Mouse (Mus musculus): ENCODE results near the gene Piwil4.

Gene Piwil4

DNA sequence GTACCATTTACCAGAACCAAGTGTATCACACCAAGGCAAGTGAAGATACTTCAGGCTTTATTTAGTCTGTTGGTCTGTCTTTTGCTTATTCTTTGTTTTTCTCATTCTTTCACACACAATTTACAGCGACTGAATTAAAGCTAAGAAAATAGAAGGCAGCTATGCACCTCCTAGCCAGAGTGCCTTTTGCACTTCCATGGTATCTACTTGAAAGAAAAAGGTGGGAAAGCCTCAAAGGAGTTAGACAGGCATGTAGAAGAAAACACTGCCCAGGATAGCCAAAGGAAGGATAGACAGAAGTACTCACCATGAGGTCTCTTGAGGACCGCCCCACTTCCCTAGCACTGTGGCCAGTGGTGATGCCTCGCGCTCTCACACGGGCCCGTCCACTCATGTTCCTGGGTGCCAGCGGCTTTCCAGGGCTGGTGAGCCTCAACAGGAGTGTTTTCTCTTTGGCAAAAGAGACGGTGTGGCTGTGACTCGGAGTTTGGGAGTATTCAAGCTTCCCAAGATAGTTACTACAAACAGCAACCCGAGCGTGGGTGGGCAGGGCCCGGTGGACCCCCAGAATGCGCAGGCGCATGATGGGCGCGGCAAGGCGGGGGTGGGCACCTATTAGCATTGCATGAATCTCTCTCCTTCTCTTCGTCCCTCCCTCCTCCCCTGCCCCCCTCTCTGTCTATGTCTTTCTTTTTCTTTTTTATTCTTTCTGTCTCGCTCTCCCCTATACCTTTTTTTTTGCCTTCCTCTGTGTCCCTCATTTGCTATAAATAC lies at the start of gene Piwil4:
Gene Piwil4, minus strand, starts transcription at position 583 of the 774 bp plus-strand sequence.
- no peak for DNase-seq (ENCODE audit: low spot score in 2 of 2)

DNA sequence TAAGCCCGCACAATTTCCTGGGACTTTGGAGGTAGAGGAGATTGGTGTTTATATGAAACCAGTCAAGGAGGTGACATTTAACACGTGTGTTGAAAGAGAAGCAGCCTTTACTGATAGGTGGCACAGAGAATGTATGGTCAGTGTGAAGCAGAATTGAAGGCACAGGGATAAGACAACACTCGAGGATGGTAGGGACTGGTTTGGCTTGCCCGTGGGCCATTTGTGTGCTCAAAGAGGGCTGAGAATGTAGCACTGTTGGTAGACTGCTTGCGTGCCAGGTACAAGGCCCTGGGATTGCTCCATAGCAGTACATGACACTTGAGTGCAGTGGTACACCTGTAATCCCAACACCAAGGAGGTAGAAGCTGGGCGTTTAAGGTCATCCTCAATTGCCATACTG lies 46.8 kb upstream of the Piwil4 start:
- no peak for DNase-seq (ENCODE audit: low spot score in 2 of 2)

- DNase-seq (ENCODE audit: low spot score in 2 of 2) = peak; percentile 85 to 91
Measured at GRCm38 (mm10) chr9:14784039-14785002, 43.8 kb upstream of the Piwil4 start, which contains the start of the genes Mre11a and Ankrd49. TSS of gene Mre11a (plus strand) at chr9:14784654. TSS of gene Ankrd49 (minus strand) at chr9:14784856.

DNA sequence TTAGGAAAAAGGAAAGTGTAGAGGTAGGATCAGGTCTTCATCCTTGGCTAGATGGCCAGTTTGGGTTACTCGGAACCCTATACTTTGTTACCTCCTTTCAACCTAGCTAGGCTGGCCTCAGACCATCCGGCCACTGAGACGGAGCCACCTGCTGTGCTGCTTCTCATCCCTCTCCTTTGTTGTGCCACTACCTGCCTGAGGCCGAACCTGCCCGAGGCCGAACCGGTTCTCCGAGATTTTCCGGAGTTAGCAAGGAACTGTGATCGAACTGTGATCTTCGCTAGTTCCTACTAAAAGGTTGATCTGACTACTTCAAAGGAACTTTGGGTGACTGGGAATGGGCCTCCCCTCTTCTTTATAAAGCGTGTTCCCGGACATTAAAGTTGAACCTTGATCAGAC lies 37.8 kb upstream of the Piwil4 start:
- peak; percentile 20 to 47 for DNase-seq (ENCODE audit: low spot score in 2 of 2)

GRCm38 (mm10) chr9:14773813-14774212 lies 33.3 kb upstream of the Piwil4 start:
- no peak for DNase-seq (ENCODE audit: low spot score in 2 of 2)

DNA sequence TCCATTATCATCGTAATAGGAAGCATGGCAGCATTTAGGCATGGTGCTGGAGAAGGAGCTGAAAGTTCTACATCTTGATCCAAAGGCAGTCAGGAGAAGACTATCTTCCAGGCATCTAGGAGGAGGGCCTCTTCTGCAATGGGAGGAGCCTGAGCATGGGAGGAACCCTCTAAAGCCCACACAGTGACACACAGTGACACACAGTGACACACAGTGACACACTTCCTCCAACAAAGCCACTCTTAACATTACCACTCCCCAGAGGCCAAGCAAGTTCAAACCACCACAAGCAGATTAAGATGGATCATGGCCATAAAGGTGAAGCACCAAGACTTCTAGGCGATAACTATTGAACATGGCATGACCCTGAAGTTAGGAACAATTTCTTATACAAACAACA lies 31.5 kb upstream of the Piwil4 start:
- DNase-seq (ENCODE audit: low spot score in 2 of 2) = no peak

DNA sequence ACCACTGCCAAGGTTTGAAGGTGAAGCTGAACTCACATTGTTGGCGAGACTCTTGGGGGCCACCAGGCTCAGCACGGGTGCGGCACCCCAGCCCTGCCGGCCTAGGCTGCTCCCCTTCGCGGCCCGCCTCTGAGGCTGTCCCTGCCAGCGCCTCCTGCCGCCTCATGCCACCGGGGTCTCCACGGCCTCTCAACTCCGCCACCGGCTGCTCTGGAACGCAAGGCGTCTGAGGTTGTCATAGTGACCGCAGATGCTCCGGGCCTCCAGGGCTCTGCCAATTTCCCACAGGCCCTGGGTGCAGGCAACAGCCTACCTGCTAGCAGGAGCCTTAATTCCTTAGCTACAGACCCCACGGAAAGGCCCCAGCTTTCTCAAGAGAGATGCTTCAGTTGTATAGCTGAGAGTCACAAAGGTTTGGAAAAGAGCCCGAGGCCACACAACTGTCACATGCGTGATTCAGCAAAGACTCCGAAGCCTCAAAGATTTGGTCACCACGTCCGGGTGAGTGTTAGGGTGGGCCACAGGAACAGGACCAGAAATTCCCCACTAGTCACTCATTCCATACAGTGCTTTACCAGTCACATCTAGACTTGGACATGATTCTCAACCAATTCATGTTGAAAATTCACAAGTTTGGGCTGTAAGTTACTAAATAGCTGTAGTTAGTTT lies 30.4 kb upstream of the Piwil4 start, which contains the start of gene 1700012B09Rik:
Gene 1700012B09Rik, minus strand, starts transcription at position 228 of the 669 bp plus-strand sequence.
- DNase-seq (ENCODE audit: low spot score in 2 of 2) = no peak

DNA sequence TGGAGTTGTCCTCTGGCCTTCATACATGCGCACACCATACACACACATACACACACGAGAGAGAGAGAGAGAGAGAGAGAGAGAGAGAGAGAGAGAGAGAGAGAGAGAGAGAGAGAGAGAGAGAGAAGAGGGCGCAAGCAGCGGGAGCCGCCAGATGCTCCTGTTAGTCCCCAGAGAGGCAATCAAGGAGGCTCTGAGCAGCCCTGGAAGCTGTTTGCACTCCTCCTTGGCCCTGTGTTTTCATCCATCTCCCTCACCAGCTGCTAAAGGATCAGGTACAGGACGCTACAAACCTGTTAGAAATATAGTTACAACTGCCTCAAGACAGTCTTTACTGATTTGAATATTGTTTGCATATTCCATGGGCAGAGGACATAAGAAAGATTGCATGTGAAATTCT lies 29.3 kb upstream of the Piwil4 start:
- no peak for DNase-seq (ENCODE audit: low spot score in 2 of 2)

DNA sequence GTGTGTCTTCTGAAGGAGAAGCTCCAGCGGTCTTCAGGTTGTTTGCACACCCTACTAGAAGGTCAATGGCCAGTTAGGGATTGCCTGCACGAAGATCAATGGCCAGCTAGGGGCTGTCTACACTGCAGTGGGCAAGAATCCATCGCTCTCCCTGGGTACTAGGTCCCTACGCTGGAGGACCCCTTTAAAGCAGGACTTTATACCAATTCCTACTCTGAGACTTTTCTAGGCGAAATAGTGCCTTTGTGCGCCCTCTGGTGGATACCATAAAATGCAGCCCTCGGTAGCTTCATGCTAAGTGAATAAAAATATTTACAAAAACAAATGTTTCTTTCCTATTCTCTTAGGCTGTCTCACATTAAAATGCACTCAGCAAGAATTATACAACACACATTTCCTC lies 24.2 kb upstream of the Piwil4 start:
- no peak for DNase-seq (ENCODE audit: low spot score in 2 of 2)

DNA sequence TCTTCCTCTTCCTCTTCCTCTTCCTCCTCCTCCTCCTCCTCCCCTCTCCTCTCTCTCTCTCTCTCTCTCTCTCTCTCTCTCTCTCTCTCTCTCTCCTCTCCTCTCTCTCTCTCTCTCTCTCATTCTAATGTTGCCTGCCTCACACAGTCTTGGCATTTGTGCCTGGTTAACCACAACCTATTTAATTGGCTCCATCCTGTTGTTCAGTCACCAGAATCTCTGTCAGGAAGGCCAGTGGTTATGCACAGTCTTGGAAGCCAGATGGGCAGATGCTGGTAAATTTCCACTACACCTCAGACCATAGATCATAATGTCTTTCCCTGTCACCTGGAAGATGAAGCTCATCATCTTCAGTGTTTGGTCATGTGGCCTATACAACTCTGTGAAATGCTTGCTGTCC lies 18.7 kb upstream of the Piwil4 start:
- DNase-seq (ENCODE audit: low spot score in 2 of 2) = no peak

DNA sequence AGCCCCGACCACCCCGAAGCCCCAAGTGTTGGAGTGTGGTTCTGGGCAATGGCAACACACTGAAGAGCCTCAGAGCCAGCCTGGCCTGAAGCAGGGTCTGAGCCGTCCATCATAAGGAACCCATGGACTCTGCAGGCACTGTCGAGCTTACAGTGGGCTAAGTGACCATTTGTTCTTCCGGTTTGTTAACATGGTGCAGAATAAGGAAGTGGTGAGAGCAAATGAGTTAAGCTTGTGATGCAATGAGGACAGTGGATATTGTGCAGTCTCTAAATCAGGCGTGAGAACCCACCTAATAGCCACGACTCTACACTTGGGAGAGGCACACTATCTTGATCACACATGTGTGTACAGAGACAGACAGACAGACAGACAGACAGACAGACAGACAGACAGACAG lies 18.1 kb upstream of the Piwil4 start:
- no peak for DNase-seq (ENCODE audit: low spot score in 2 of 2)

GRCm38 (mm10) chr9:14754469-14754868 lies 13.9 kb upstream of the Piwil4 start:
- DNase-seq (ENCODE audit: low spot score in 2 of 2) = no peak

- DNase-seq (ENCODE audit: low spot score in 2 of 2) = no peak
Measured at GRCm38 (mm10) chr9:14753947-14754346, 13.4 kb upstream of the Piwil4 start.

DNA sequence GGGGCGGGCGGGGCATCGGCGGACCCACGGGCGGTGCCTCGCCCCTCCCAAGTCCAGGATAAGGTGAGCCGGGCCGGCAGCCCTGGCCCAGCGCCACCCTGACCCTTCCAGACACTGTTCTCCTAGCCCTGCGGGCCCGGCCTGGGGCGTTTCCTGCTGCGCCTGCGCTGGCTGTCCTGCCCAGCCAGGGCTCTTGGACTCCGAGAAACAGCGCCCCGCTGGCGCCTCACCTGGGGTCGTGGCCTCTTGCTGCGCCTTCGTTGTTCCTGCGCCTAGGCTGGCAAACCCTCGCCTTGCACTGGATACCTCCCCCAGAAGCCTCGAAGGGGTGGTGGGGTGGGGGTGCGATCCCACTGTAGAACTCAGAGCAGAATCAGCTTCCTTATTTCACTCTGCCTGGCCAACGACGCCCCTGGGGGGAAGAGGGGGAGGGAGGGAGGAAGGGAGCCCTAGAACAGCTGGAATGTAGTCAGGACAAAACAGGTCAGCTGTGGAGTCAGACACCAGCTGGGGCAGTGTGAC lies 11.5 kb upstream of the Piwil4 start, which contains the start of gene Fut4:
Gene Fut4, minus strand, starts transcription at position 393 of the 522 bp plus-strand sequence.
- peak; percentile 66 to 71 for DNase-seq (ENCODE audit: low spot score in 2 of 2)

GRCm38 (mm10) chr9:14751503-14752000 lies 11.0 kb upstream of the Piwil4 start:
- DNase-seq (ENCODE audit: low spot score in 2 of 2) = peak in 1 of 2 experiments; percentile 43

- DNase-seq (ENCODE audit: low spot score in 2 of 2) = peak in 1 of 2 experiments; percentile 30
Measured at GRCm38 (mm10) chr9:14750901-14751502, 10.5 kb upstream of the Piwil4 start.

DNA sequence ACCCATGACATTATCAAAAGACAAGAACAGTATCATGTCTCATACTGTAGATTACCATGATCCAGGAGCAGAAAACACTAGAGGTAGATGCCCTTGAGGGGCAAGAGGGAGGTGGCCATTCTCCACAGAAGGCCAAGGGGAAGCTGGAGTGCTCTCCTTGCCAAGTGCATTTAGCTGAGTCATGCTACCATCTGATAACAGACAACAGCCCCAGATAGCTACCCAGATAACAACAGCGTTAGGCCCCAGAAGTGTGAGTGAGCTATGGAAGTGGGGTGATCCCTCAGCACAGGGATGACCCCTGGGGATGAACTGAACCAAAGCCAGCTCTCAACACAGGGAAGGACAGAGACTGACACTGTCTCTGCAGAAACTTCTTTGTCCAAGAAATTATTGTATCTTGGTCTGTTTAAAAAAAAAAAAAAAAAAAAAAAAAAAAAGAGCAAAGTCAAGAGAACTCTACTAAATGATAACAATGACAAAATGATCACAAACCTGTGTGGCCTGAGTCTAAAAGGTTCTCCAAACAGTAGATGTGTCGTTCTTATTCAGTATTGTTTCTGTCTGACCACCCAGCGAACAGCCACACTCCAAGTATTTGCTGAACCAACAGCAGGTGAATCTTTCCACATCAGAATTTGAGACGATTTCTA lies 909 bp downstream of the Piwil4 start:
- DNase-seq (ENCODE audit: low spot score in 2 of 2) = no peak

GRCm38 (mm10) chr9:14730941-14731541 lies 9.5 kb downstream of the Piwil4 start:
- DNase-seq (ENCODE audit: low spot score in 2 of 2) = no peak

- DNase-seq (ENCODE audit: low spot score in 2 of 2) = no peak
Measured at GRCm38 (mm10) chr9:14728365-14728764, 12.2 kb downstream of the Piwil4 start.

DNA sequence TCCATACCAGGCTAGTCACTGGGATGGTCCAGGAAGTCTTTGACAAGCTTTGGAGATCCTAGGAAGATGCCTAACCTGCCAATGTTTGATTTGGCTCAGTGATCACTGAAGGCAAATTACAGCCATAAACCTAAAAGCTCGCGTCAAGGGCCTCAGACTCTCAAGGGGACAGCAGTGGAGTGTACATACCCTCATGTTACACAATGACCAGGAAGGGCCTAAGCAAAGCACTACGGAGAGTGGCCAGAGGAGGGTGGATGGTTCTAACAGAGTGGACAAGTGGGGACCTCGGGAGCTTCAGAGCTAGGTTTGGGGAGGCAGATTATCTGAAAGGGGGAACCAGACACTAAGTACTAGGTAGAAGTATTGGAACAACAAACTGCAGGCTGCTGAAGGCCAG lies 13.9 kb downstream of the Piwil4 start:
- DNase-seq (ENCODE audit: low spot score in 2 of 2) = no peak

All from urinary bladder, adult 18-20 months (tissue).